Mouse (Mus musculus): ENCODE data around the gene Jade2. TPM values are rescaled to one million over a fixed set of nuclear protein-coding genes. Genes with fewer than 3 reads are reported as not detected.

Gene Jade2
- polyA plus RNA-seq, 1 experiment = 21.8 TPM

GRCm38 (mm10) chr11:51867261-51867660, 9.8 kb upstream of the Jade2 start:
- WGBS = 18% methylated on average over 10 of the region's 10 CpGs
- no peak for DNase-seq
- Histone ChIP-seq H3K27ac (ENCODE audit: insufficient read depth, low read length) (no peak overlapping the region), H3K4me3 (replicated peaks; ENCODE audit: insufficient read depth, low read depth, low read length) (no peak overlapping the region), H3K4me1 (ENCODE audit: control insufficient read depth, insufficient read depth, low read length) (no peaks in the 10 kb centered on the region; the same call in 1 of the 2 replicates), H3K27me3 (ENCODE audit: control insufficient read depth, insufficient read depth, low read length) (no peaks in the 10 kb centered on the region)
- TF ChIP-seq CTCF (IDR thresholded peaks at IDR 0.05; ENCODE audit: borderline replicate concordance, insufficient read depth, low read depth, low read length) (no peak), POLR2A (IDR thresholded peaks at IDR 0.05; ENCODE audit: borderline replicate concordance, insufficient read depth, low read length) (no peak)

DNA sequence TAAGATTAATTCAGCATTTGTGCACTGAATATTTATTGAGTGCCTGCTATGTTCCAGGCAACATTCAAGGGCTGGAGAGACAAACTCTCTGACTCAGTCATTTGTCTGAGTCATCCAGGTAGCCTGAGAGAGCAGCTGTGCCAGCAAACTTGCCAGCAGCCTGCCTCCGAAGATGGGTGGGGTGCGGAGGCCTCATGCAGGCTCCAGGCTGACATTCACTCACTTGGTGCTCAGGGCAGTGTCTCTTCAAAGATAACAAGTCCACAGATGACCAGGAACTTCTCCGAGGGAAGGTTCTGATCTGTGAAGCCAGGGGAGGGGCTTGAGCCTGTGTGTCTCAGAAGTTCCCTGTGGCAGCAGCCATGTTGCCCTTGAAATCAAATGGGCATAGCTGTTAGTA, 8.6 kb upstream of the Jade2 start:
- DNase-seq = no peak
- Histone ChIP-seq H3K4me3 (replicated peaks; ENCODE audit: insufficient read depth, low read depth, low read length) (no peak overlapping the region), H3K4me1 (ENCODE audit: control insufficient read depth, insufficient read depth, low read length) (no peaks in the 10 kb centered on the region; the same call in 1 of the 2 replicates), H3K27me3 (ENCODE audit: control insufficient read depth, insufficient read depth, low read length) (no peaks in the 10 kb centered on the region), H3K27ac (ENCODE audit: insufficient read depth, low read length) (no peak overlapping the region)
- no peak for TF ChIP-seq CTCF (IDR thresholded peaks at IDR 0.05; ENCODE audit: borderline replicate concordance, insufficient read depth, low read depth, low read length)
- TF ChIP-seq POLR2A (IDR thresholded peaks at IDR 0.05; ENCODE audit: borderline replicate concordance, insufficient read depth, low read length) = no peak
- 61% methylated on average over 3 of the region's 3 CpGs for WGBS

- no peaks in the 10 kb centered on the region for H3K27me3 ChIP-seq (ENCODE audit: control insufficient read depth, insufficient read depth, low read length)
- 92% methylated on average over 8 of the region's 8 CpGs for WGBS
These were observed 3.2 kb upstream of the Jade2 start for GRCm38 (mm10) chr11:51860666-51861065.

DNA sequence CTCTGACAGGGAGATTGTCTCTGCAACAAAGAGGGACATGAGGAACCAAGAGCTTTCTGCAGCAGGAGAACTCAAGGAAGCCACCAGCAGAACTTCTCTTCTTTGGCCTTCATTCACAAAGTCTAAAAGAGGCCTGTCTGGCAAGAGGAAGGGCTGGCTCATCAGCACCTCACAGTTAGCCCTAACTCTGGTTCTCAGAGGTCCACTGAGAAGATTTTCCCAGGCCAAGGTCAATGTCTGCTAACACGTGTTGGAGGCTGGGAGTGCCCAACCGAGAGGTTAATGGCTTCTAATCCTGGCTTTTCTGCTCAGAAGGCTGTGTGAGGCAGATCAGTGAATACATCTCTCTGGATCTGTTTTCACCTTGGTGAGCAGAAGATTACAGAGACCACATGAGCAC, 2.1 kb upstream of the Jade2 start:
- WGBS = 54% methylated on average over 2 of the region's 2 CpGs
- no peaks in the 10 kb centered on the region for H3K27me3 ChIP-seq (ENCODE audit: control insufficient read depth, insufficient read depth, low read length)
- no peak overlapping the region for H3K27ac ChIP-seq (ENCODE audit: insufficient read depth, low read length)
- no peak for TF ChIP-seq POLR2A (IDR thresholded peaks at IDR 0.05; ENCODE audit: borderline replicate concordance, insufficient read depth, low read length)
- TF ChIP-seq CTCF (IDR thresholded peaks at IDR 0.05; ENCODE audit: borderline replicate concordance, insufficient read depth, low read depth, low read length) = no peak
- H3K4me1 ChIP-seq (ENCODE audit: control insufficient read depth, insufficient read depth, low read length) = no peaks in the 10 kb centered on the region; the same call in 1 of the 2 replicates
- H3K4me3 ChIP-seq (replicated peaks; ENCODE audit: insufficient read depth, low read depth, low read length) = no peak overlapping the region
- DNase-seq = no peak

More at GRCm38 (mm10) chr11:51860666-51861065, 3.2 kb upstream of the Jade2 start:
- Histone ChIP-seq H3K4me1 (ENCODE audit: control insufficient read depth, insufficient read depth, low read length) (no peaks in the 10 kb centered on the region), H3K4me3 (replicated peaks; ENCODE audit: insufficient read depth, low read depth, low read length) (no peak overlapping the region), H3K27ac (ENCODE audit: insufficient read depth, low read length) (no peak overlapping the region)
- DNase-seq = no peak
- no peak for TF ChIP-seq POLR2A (IDR thresholded peaks at IDR 0.05; ENCODE audit: borderline replicate concordance, insufficient read depth, low read length)
- no peak for TF ChIP-seq CTCF (IDR thresholded peaks at IDR 0.05; ENCODE audit: borderline replicate concordance, insufficient read depth, low read depth, low read length)

- no peaks in the 10 kb centered on the region for H3K27me3 ChIP-seq (ENCODE audit: control insufficient read depth, insufficient read depth, low read length)
- peak overlapping the region; percentile 72 for H3K27ac ChIP-seq (ENCODE audit: insufficient read depth, low read length)
- DNase-seq = peak; percentile 80 to 81
- peak overlapping the region; percentile 75 for H3K4me3 ChIP-seq (replicated peaks; ENCODE audit: insufficient read depth, low read depth, low read length)
- under 1% methylated on average over 27 of the region's 28 CpGs for WGBS
- H3K4me1 ChIP-seq (ENCODE audit: control insufficient read depth, insufficient read depth, low read length) = no peaks in the 10 kb centered on the region; the same call in 1 of the 2 replicates
- TF ChIP-seq CTCF (IDR thresholded peaks at IDR 0.05; ENCODE audit: borderline replicate concordance, insufficient read depth, low read depth, low read length) (no peak), POLR2A (IDR thresholded peaks at IDR 0.05; ENCODE audit: borderline replicate concordance, insufficient read depth, low read length) (peak; percentile 31; the same call in 1 of the 2 replicates)
These were observed 1.1 kb upstream of the Jade2 start for GRCm38 (mm10) chr11:51858528-51859051.

DNA sequence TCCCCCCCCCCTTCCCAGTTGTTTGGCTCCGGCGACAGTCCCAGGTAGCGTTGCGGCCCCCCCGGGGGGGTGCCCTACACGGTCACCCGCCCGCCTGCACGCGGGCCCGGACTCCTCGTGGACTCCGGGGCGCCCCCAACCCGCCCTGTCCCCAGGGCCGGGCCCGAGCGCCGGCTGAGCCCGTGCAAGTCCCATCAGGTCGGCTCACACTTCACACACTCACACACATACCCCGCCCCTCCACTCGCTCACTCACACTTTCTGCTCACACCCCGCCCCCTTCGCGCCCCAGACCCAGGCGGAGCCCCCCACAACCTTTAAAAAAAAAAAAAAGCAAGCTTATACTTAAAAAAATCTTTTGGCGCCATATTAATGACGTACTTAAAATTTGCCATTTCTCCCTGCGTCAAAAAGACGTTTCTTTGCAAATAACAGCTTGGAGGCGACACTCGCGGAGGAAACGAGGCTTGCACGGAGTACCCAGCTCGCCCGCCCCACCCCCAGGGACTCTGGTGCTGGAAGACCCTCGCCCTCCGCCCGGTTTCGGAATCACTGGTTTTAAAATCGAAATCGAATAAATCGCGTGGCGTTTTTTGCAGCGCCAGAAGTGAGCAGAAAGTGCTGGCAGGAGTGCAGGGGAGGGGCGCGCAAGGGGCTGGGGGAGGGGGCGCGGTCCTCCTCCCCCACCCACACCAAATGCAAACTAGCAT, 520 bp upstream of the Jade2 start:
- H3K4me3 ChIP-seq (replicated peaks; ENCODE audit: insufficient read depth, low read depth, low read length) = peak overlapping the region; percentile 75
- H3K4me1 ChIP-seq (ENCODE audit: control insufficient read depth, insufficient read depth, low read length) = no peaks in the 10 kb centered on the region; the same call in 1 of the 2 replicates
- WGBS = under 1% methylated on average over 47 of the region's 52 CpGs
- TF ChIP-seq POLR2A (IDR thresholded peaks at IDR 0.05; ENCODE audit: borderline replicate concordance, insufficient read depth, low read length) (peak; percentile 40; the same call in 1 of the 2 replicates), CTCF (IDR thresholded peaks at IDR 0.05; ENCODE audit: borderline replicate concordance, insufficient read depth, low read depth, low read length) (no peak)
- H3K27me3 ChIP-seq (ENCODE audit: control insufficient read depth, insufficient read depth, low read length) = no peaks in the 10 kb centered on the region
- peak; percentile 78 to 81 for DNase-seq
- peak overlapping the region; percentile 72 for H3K27ac ChIP-seq (ENCODE audit: insufficient read depth, low read length)

DNA sequence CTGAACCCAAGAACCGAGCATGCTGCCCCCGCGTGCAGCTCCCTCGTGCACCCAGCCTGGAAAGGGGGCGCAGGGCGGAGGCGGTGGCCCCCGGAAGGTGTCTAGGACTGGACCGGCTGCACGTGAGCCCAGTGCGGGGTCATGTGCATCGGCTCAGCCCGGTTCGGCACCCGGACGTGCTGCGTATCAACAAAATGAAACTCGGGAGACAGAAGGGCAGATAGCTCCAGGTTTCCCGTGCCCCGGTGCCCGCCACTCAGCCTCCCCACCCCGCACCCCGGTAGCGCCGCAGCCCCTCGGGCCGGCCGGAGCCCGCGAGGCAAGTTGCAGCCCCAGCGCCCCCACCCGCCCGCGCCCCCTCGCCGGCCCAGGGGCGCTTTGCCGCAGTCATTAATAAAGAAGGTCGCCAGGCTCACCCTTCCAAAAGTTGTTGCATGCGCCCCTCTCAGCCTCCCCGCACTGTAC, 805 bp downstream of the Jade2 start:
- TF ChIP-seq POLR2A (IDR thresholded peaks at IDR 0.05; ENCODE audit: borderline replicate concordance, insufficient read depth, low read length) (no peak), CTCF (IDR thresholded peaks at IDR 0.05; ENCODE audit: borderline replicate concordance, insufficient read depth, low read depth, low read length) (no peak)

More for the DNA sequence above, 805 bp downstream of the Jade2 start:
- DNase-seq = peak in 1 of 2 experiments; percentile 70
- Histone ChIP-seq H3K27ac (ENCODE audit: insufficient read depth, low read length) (peak overlapping the region; percentile 91), H3K27me3 (ENCODE audit: control insufficient read depth, insufficient read depth, low read length) (no peaks in the 10 kb centered on the region), H3K4me3 (replicated peaks; ENCODE audit: insufficient read depth, low read depth, low read length) (peak overlapping the region; percentile 75), H3K4me1 (ENCODE audit: control insufficient read depth, insufficient read depth, low read length) (no peaks in the 10 kb centered on the region; the same call in 1 of the 2 replicates)
- under 1% methylated on average over 40 of the region's 41 CpGs for WGBS

Data from cerebellum, adult 2 months (tissue).